Mouse (Mus musculus): Measurements from ENCODE around the gene Nucb1. TPM values are rescaled to one million over a fixed set of nuclear protein-coding genes. Genes with fewer than 3 reads are reported as not detected.
"Not testable (repeated sequence)": the region's sequence is repeated elsewhere in the genome, so short reads cannot be mapped to it uniquely, and the experiment has no call there.

Gene Nucb1
- polyA plus RNA-seq, 1 experiment from 2014 or later = 106 TPM

GRCm38 (mm10) chr7:45539095-45539494 is 28.9 kb upstream of the Nucb1 start:
- H3K4me2 ChIP-seq (replicated peaks) = no peak overlapping the region
- H3K9ac ChIP-seq (replicated peaks) = no peak overlapping the region
- H3K9me3 ChIP-seq = no peaks in the 10 kb centered on the region
- H3K27me3 ChIP-seq = 0 out of 2 replicates have a peak, but pooled peaks cover under 1% of the 10 kb centered on the region
- H3K4me1 ChIP-seq = peaks cover 13% of the 10 kb centered on the region
- no peaks in the 10 kb centered on the region for H3K36me3 ChIP-seq
- H3K4me3 ChIP-seq = no peak overlapping the region
- WGBS = 87% methylated on average over 3 of the region's 3 CpGs
- H3K27ac ChIP-seq (replicated peaks) = no peak overlapping the region
- ATAC-seq (ENCODE audit: low FRiP score, low read depth) = no peak

DNA sequence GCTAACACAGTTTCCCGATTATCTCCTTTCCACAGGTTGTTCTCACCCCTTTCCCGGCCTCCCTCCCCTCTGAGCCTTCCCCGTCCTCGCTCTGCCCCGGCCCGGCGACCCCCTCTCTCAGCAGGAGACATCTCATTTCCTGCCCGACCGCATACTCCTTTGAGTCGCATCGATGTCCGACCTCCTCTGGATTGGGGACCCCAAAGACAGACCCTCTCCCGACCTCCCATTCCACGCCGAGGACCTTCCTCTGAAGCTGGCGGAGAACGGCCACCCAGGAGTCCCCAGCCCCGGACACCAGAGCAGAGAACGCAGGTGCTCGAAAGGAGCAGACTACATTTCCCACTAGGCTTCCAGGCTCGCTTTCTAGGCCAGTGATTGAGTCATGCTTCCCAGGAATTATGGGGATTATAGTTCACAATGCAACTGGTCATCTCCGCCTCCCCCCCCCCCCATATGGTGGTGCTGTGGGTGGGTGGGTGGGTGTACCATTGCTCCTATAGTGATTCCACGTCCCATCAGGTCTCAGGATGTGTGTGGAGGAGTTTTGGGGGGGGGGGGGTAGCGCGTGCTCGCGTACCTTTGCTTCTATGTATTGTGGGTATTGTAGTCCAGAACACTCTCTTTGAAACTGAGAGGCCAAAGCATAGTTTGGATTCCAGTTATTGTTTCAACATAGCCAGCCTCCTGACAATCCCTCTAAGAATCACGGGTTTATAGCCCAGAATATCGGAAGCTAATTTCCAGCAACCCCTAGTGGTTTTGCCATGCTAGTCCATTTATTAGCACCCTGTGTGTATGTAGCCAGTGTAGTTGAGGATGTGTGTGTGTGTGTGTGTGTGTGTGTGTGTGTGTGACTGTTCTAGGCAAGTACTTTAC is 28.2 kb upstream of the Nucb1 start:
- no peak overlapping the region for H3K27ac ChIP-seq (replicated peaks)
- peaks cover 13% of the 10 kb centered on the region for H3K4me1 ChIP-seq
- 2% methylated on average over 29 of the region's 29 CpGs for WGBS
- H3K9me3 ChIP-seq = no peaks in the 10 kb centered on the region
- ATAC-seq (ENCODE audit: low FRiP score, low read depth) = peak; percentile 88
- no peaks in the 10 kb centered on the region for H3K36me3 ChIP-seq
- peak overlapping the region; percentile 59 for H3K4me3 ChIP-seq
- H3K4me2 ChIP-seq (replicated peaks) = peak overlapping the region; percentile 80
- H3K27me3 ChIP-seq = 0 out of 2 replicates have a peak, but pooled peaks cover 4% of the 10 kb centered on the region
- H3K9ac ChIP-seq (replicated peaks) = peak overlapping the region; percentile 61

- Histone ChIP-seq H3K36me3 (no peaks in the 10 kb centered on the region), H3K4me1 (peaks cover 13% of the 10 kb centered on the region), H3K4me2 (replicated peaks) (peak overlapping the region; percentile 80), H3K9ac (replicated peaks) (peak overlapping the region; percentile 61; the same call in 1 of the 2 replicates), H3K9me3 (no peaks in the 10 kb centered on the region), H3K4me3 (peak overlapping the region; percentile 59), H3K27ac (replicated peaks) (no peak overlapping the region), H3K27me3 (0 out of 2 replicates have a peak, but pooled peaks cover 4% of the 10 kb centered on the region)
- ATAC-seq (ENCODE audit: low FRiP score, low read depth) = peak; percentile 7; the same call in 1 of the 2 replicates
- 79% methylated on average over 10 of the region's 10 CpGs for WGBS
Measured at GRCm38 (mm10) chr7:45537602-45538001, 27.4 kb upstream of the Nucb1 start.

DNA sequence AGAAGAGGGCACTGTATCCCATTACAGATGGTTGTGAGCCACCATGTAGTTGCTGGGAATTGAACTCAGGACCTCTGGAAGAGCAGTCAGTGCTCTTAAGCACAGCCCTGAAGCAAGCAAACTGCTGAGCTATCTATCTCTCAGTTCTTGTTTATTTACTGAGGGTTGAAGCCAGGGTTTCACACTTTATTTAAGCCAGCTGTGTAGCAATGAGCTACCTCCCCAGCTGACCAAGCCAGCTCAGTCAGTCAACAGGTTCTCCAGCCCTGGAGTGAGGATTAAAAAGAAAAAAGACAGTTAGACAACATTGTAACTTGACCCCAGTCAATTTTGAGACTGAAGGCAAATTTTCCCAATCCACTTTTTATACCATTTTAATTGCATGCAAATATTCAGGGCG is 25.5 kb upstream of the Nucb1 start:
- Histone ChIP-seq H3K4me3 (no peak overlapping the region), H3K9me3 (no peaks in the 10 kb centered on the region), H3K36me3 (no peaks in the 10 kb centered on the region), H3K4me1 (peaks cover 13% of the 10 kb centered on the region), H3K9ac (replicated peaks) (no peak overlapping the region), H3K27me3 (0 out of 2 replicates have a peak, but pooled peaks cover 4% of the 10 kb centered on the region), H3K27ac (replicated peaks) (no peak overlapping the region), H3K4me2 (replicated peaks) (no peak overlapping the region)
- no peak for ATAC-seq (ENCODE audit: low FRiP score, low read depth)
- WGBS = 78% methylated on average over 1 of the region's 1 CpGs

- 82% methylated on average over 2 of the region's 2 CpGs for WGBS
Measured at GRCm38 (mm10) chr7:45530643-45531042, 20.4 kb upstream of the Nucb1 start.

DNA sequence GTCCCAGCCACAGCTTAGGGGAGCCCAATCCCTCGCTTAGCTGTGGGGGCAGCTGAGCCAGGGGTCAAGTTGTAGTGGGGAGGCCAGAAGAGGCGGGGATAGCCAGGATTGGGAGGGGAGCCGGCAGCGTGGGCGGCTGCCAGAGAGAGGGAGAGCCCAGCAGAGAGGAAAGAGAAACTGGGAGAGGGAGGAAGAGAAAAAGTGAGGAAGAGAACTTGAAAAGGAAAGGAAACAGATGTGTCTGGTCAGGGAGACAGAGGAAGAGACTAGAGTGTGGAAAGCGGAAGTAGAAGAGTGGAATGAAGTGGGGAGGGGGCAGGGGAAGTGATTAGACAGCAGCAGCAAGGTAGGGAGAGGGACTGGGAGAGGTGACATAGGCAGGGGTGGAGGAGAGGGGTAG is 19.3 kb upstream of the Nucb1 start:
- 14% methylated on average over 6 of the region's 6 CpGs for WGBS
- no peak overlapping the region for H3K4me2 ChIP-seq (replicated peaks)

More at GRCm38 (mm10) chr7:45530643-45531042, 20.4 kb upstream of the Nucb1 start:
- Histone ChIP-seq H3K27ac (replicated peaks) (no peak overlapping the region), H3K9ac (replicated peaks) (no peak overlapping the region), H3K4me2 (replicated peaks) (no peak overlapping the region), H3K4me3 (no peak overlapping the region), H3K27me3 (0 out of 2 replicates have a peak, but pooled peaks cover 12% of the 10 kb centered on the region), H3K9me3 (no peaks in the 10 kb centered on the region), H3K4me1 (0 out of 2 replicates have a peak, but pooled peaks cover 6% of the 10 kb centered on the region), H3K36me3 (no peaks in the 10 kb centered on the region)
- ATAC-seq (ENCODE audit: low FRiP score, low read depth) = no peak

DNA sequence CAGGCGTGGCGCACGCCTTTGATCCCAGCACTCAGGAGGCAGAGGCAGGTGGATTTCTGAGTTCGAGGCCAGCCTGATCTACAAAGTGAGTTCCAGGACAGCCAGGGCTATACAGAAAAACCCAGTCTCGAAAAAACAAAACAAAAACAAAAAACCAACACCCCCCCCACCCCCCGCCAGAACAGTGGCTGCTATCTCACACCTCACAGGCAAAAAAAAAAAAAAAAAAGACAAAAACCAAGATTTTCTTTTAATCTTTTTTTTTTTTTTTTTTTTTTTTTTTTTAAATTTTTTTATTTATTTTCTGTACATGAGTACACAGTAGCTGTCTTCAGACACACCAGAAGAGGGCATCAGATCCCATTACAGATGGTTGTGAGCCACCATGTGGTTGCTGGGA is 17.0 kb upstream of the Nucb1 start:
- not testable (repeated sequence) for H3K4me2 ChIP-seq (replicated peaks); ATAC-seq (ENCODE audit: low FRiP score, low read depth); H3K9ac ChIP-seq (replicated peaks); H3K36me3 ChIP-seq; H3K27me3 ChIP-seq; H3K4me3 ChIP-seq; H3K9me3 ChIP-seq; H3K27ac ChIP-seq (replicated peaks)
- H3K4me1 ChIP-seq = peaks cover 20% of the 10 kb centered on the region
- 92% methylated on average over 6 of the region's 6 CpGs for WGBS

More for the DNA sequence above, 19.3 kb upstream of the Nucb1 start:
- no peak overlapping the region for H3K9ac ChIP-seq (replicated peaks)
- 0 out of 2 replicates have a peak, but pooled peaks cover 12% of the 10 kb centered on the region for H3K27me3 ChIP-seq
- H3K4me3 ChIP-seq = no peak overlapping the region
- ATAC-seq (ENCODE audit: low FRiP score, low read depth) = no peak
- no peaks in the 10 kb centered on the region for H3K36me3 ChIP-seq
- peaks cover 17% of the 10 kb centered on the region for H3K4me1 ChIP-seq
- no peaks in the 10 kb centered on the region for H3K9me3 ChIP-seq
- H3K27ac ChIP-seq (replicated peaks) = no peak overlapping the region

- peak overlapping the region; percentile 71 for H3K27ac ChIP-seq (replicated peaks)
- no peaks in the 10 kb centered on the region for H3K36me3 ChIP-seq
- H3K9ac ChIP-seq (replicated peaks) = peak overlapping the region; percentile 83; the same call in 1 of the 2 replicates
- H3K27me3 ChIP-seq = 0 out of 2 replicates have a peak, but pooled peaks cover 8% of the 10 kb centered on the region
- ATAC-seq (ENCODE audit: low FRiP score, low read depth) = no peak
- 25% methylated on average over 7 of the region's 7 CpGs for WGBS
- no peaks in the 10 kb centered on the region for H3K9me3 ChIP-seq
- peak overlapping the region; percentile 83 for H3K4me2 ChIP-seq (replicated peaks)
- H3K4me1 ChIP-seq = peaks cover 20% of the 10 kb centered on the region
- H3K4me3 ChIP-seq = peak overlapping the region; percentile 64
Measured at GRCm38 (mm10) chr7:45526474-45527120, 16.4 kb upstream of the Nucb1 start.

DNA sequence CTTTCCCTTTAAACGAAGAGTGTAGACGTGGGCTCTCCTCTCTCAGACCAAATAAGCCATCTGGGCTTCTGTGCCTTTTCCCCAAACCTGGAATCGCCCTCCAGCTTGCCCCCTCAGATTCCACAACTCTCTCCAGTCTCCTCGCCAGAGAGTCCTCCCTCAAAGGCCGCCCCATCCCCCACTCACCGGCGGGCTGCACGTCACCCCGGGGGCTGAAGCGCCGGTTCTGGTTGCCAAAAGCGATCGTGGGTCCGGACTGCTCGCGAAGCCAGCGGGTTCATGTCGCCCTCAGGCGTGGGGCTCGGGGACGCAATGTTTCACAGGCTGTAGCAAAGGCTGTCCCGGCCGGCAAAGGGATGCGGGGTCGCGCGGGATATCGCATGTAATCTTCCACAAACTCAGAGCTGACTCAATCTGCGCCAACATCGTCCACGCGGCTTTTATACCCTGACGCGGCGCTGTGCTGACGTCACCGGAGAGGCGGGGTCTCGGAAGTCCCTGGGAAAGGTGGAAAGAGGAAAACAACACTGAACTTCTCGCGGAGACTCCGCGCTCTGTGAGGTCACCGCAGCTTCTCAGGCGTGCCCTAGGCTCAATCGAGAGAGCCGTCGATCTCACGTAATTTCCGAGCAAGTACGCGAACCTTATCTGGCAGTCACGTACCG is 15.7 kb upstream of the Nucb1 start, which contains the start of the genes Ppp1r15a and Plekha4:
Gene Ppp1r15a, minus strand, starts transcription at position 460 of the 665 bp plus-strand sequence.
Gene Plekha4, plus strand, starts transcription at position 522 of the 665 bp plus-strand sequence.
- peak within 1 kb of the TSS; percentile 71 for H3K27ac ChIP-seq (replicated peaks)
- H3K36me3 ChIP-seq = no peaks in the 10 kb centered on the region
- peak within 1 kb of the TSS; percentile 64 for H3K4me3 ChIP-seq
- H3K9ac ChIP-seq (replicated peaks) = peak within 1 kb of the TSS; percentile 83
- H3K27me3 ChIP-seq = 0 out of 2 replicates have a peak, but pooled peaks cover 8% of the 10 kb centered on the region
- peaks cover 20% of the 10 kb centered on the region for H3K4me1 ChIP-seq
- WGBS = under 1% methylated on average over 54 of the region's 54 CpGs
- no peaks in the 10 kb centered on the region for H3K9me3 ChIP-seq
- ATAC-seq (ENCODE audit: low FRiP score, low read depth) = peak; percentile 85
- peak within 1 kb of the TSS; percentile 83 for H3K4me2 ChIP-seq (replicated peaks)

DNA sequence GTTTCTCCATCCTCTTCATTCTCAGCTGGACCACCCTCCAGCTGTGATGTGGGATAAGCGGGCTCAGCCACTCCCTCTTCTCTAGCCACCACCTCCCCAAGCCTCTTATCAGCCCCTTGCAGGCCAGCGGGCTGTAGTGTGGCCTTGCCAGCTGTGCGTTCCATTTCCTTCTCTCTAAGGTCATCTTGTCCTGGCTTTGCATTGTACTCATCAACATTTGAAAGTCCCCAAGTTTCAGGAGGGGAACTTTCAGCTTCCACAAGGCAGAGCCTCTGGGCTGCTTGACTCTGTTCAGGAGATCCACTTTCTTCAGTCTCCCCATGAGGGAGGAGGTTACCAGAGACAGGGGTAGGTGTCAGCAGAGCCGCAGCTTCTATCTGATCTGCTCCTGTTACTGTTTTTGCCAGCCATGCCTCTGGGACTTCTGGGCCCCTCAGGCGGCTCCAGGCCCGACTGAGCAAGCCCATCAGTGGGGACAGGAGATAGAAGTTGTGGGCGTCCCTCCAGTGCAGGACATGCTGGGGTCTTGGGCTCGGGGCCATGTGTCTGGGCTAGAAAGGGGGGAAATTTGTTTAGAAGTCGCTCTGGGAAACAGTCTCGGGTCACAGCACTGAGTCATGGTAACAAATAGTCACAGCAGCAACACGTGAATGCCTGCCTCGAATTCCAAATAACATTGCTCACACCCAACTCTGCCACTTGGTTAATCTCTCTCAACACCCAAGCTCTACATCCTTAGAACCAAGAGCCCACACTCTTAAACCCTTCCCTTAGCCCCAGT is 14.8 kb upstream of the Nucb1 start:
- 0 out of 2 replicates have a peak overlapping the region, but pooled peaks have one; percentile 2 for H3K27ac ChIP-seq (replicated peaks)
- WGBS = 35% methylated on average over 12 of the region's 12 CpGs
- peak overlapping the region; percentile 83 for H3K9ac ChIP-seq (replicated peaks)
- H3K4me3 ChIP-seq = peak overlapping the region; percentile 64
- no peak for ATAC-seq (ENCODE audit: low FRiP score, low read depth)
- H3K36me3 ChIP-seq = no peaks in the 10 kb centered on the region
- H3K27me3 ChIP-seq = 0 out of 2 replicates have a peak, but pooled peaks cover 7% of the 10 kb centered on the region
- no peaks in the 10 kb centered on the region for H3K9me3 ChIP-seq
- peaks cover 15% of the 10 kb centered on the region for H3K4me1 ChIP-seq
- H3K4me2 ChIP-seq (replicated peaks) = peak overlapping the region; percentile 83

Data from midbrain, embryonic 12.5 days (tissue).